Mouse (Mus musculus) forebrain, embryonic 16.5 days (tissue): ENCODE data around the gene Rps6ka4. TPM values are rescaled to one million over a fixed set of nuclear protein-coding genes. Genes with fewer than 3 reads are reported as not detected.

Experiments used
- ATAC-seq: fragments of 200-750 bp; cut with Nextera tagmentation; 2 replicates; pipeline ENCODE4 v1.8.0; 2017; ENCODE audit warnings: mild to moderate bottlenecking, moderate library complexity
- H3K27ac ChIP-seq: fragments of 300-500 bp; sonication (generic); 2 replicates; pipeline ENCODE4 v1.5.1; 2014; ENCODE audit warnings: low read length, control low read depth
- H3K27me3 ChIP-seq: fragments of 300-500 bp; sonication (generic); replicated peaks from 2 replicates; pipeline ENCODE4 v1.6.1; 2014; ENCODE audit warnings: low read length; ENCODE audit not compliant: control insufficient read depth, insufficient read depth
- H3K36me3 ChIP-seq: fragments of 300-500 bp; sonication (generic); 2 replicates; pipeline ENCODE4 v1.6.1; 2014; ENCODE audit not compliant: control insufficient read depth, insufficient read depth
- H3K4me1 ChIP-seq: fragments of 300-500 bp; sonication (generic); replicated peaks from 2 replicates; pipeline ENCODE4 v1.6.1; 2014; ENCODE audit warnings: low read length; ENCODE audit not compliant: control insufficient read depth, insufficient read depth
- H3K4me2 ChIP-seq: fragments of 300-500 bp; sonication (generic); 2 replicates; pipeline ENCODE4 v1.6.1; 2014; ENCODE audit warnings: mild to moderate bottlenecking, low read length, control low read depth
- H3K4me3 ChIP-seq: fragments of 300-500 bp; sonication (generic); replicated peaks from 2 replicates; pipeline ENCODE4 v1.5.1; 2014; ENCODE audit warnings: mild to moderate bottlenecking, low read length, control low read depth
- H3K9ac ChIP-seq: fragments of 300-500 bp; sonication (generic); replicated peaks from 2 replicates; pipeline ENCODE4 v1.6.1; 2014; ENCODE audit warnings: low read depth, low read length, control low read depth
- H3K9me3 ChIP-seq: fragments of 300-500 bp; sonication (generic); 2 replicates; pipeline ENCODE4 v1.6.1; 2016; ENCODE audit warnings: low read length; ENCODE audit not compliant: control insufficient read depth
- WGBS: fragments of 180-500 bp; shearing (Covaris S2); extraction: QIAGEN DNeasy Blood & Tissue Kit; methylation state at CpG from one replicate; pipeline ENCODE4 v1.1.7; 2014; 5-methylcytosine and 5-hydroxymethylcytosine counted together
- polyA plus RNA-seq: library from polyadenylated mRNA; unstranded; fragments of >200 nt; fragmentation: Nextera tagmentation; extraction: Ambion mirVana; gene quantifications from 2 replicates; pipeline ENCODE4 v1.2.1, GENCODE M21; 2015

Gene Rps6ka4
- polyA plus RNA-seq, 1 experiment from 2014 or later = 9.7 TPM

DNA sequence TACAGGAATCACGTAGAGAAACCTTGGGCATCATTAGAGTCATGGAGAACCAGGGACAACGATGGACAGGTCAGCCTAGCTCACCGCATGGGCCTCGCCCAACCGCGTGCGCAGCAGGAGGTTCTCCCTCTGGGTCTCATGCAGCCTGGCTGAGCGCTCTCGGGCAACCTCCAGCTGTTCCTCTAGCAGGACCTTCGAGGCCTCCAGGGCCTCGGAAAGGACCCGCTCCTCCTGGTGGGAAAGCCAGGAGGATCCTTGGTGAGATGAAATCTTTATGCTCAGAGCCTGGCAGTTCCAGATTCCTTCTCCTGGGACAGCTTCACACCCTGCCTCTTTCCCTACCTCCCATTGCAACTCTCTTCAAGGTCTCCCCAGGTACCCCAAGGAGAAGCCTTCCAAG, 14.2 kb upstream of the Rps6ka4 start:
- H3K9ac ChIP-seq = no peak overlapping the region
- H3K4me1 ChIP-seq = peaks cover 6% of the 10 kb centered on the region
- no peak overlapping the region for H3K4me2 ChIP-seq
- H3K27ac ChIP-seq = no peak overlapping the region
- no peak for ATAC-seq
- WGBS = 89% methylated on average over 12 of the region's 12 CpGs
- H3K27me3 ChIP-seq = peaks cover 2% of the 10 kb centered on the region; the same call in 1 of the 2 replicates
- no peaks in the 10 kb centered on the region for H3K36me3 ChIP-seq
- no peaks in the 10 kb centered on the region for H3K9me3 ChIP-seq
- no peak overlapping the region for H3K4me3 ChIP-seq

DNA sequence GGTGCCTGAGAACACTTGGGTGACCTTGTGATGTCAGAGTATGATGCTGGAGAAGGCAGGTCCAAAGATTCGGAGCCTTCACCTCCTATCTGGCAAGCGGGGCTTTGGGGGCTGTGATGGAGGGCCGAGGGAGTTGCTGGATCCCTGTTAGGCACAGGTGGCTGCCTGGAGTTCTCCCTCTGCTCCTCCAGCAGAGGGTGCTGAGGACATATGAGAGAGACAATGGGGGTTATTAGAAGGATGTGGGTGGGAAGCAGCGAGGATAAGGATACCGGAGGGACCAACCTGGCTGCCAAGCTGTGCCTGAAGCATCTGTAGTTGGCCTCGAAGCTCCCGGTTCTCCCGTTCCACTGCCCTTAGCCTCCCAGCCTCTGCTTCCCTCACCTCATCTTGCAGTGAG, 13.5 kb upstream of the Rps6ka4 start:
- peaks cover 7% of the 10 kb centered on the region; the same call in 1 of the 2 replicates for H3K27me3 ChIP-seq
- no peak overlapping the region for H3K27ac ChIP-seq
- no peak overlapping the region for H3K4me2 ChIP-seq
- no peak for ATAC-seq
- no peaks in the 10 kb centered on the region for H3K36me3 ChIP-seq
- H3K4me3 ChIP-seq = no peak overlapping the region
- no peaks in the 10 kb centered on the region for H3K9me3 ChIP-seq
- peaks cover 6% of the 10 kb centered on the region for H3K4me1 ChIP-seq
- 79% methylated on average over 8 of the region's 8 CpGs for WGBS
- no peak overlapping the region for H3K9ac ChIP-seq

DNA sequence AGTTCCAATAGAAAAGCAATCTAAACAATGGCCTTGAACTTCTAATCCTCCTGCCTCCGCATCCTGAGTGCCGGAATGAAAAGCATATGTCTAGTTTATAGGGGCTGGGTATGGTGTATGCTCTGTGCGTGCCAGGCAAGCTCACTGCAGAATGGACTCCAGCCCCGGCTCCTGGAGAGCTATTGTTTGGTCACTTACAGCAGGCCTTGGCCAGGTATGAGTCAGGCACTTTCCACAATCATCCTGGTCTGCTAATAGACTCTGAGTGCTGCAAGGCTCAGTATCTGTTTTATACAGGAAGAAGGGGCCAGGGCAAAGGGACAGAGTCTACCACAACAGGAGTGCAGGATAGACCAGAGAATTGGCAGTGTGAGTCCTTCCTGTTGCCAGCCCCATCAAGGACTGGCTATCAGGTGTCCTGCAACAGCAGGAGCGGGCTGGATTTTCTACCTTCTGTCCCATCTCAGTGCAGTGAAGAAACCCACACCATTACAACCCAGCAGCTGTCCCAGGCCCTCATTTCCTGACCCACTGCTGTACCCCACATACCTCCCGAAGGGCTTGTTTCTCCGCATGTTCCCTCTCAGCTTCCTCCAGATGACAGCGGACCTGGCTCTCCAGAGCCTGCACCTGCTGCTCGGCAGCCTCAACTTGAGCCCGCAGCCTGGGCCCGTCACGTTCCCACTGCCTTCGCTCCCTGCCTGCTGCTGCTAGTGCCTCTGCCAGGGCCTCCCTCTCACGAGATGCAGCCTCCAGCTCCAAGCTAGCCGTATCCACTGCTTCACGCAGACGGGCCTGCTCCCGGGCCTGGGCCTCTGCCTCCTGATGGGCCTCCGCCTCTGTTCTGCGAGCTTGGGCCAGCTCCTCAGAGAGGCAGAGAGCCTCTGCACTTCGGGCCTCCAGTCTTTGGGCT, 12.2 kb upstream of the Rps6ka4 start:
- Histone ChIP-seq H3K27ac (no peak overlapping the region), H3K9ac (no peak overlapping the region), H3K36me3 (no peaks in the 10 kb centered on the region), H3K4me3 (no peak overlapping the region), H3K27me3 (peaks cover 15% of the 10 kb centered on the region), H3K4me2 (no peak overlapping the region), H3K4me1 (peaks cover 10% of the 10 kb centered on the region), H3K9me3 (no peaks in the 10 kb centered on the region)
- 72% methylated on average over 21 of the region's 21 CpGs for WGBS
- no peak for ATAC-seq

DNA sequence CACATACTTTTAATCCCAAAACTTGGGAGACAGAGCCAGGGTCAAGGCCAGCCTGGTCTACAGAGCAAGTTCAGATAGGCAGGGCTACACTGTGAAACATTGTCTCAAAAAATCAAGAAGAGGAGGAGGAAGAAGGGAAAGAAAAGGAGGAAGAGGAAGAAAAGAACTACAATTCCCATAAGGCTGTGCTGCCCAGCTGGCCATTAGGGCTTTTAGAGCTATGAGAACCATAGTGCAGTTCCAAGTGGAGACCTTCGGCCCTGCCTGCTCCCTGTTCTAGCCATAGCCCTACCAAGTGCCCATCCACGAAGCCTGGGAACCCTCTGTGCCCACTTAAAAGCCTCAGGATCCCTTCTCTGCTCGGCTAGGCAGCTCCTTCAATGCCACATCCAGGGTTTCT, 11.1 kb upstream of the Rps6ka4 start:
- WGBS = 88% methylated on average over 3 of the region's 3 CpGs
- Histone ChIP-seq H3K4me1 (peaks cover 10% of the 10 kb centered on the region), H3K4me2 (no peak overlapping the region), H3K27me3 (peaks cover 21% of the 10 kb centered on the region), H3K9me3 (no peaks in the 10 kb centered on the region), H3K27ac (no peak overlapping the region), H3K4me3 (no peak overlapping the region), H3K36me3 (no peaks in the 10 kb centered on the region), H3K9ac (no peak overlapping the region)
- ATAC-seq = no peak

DNA sequence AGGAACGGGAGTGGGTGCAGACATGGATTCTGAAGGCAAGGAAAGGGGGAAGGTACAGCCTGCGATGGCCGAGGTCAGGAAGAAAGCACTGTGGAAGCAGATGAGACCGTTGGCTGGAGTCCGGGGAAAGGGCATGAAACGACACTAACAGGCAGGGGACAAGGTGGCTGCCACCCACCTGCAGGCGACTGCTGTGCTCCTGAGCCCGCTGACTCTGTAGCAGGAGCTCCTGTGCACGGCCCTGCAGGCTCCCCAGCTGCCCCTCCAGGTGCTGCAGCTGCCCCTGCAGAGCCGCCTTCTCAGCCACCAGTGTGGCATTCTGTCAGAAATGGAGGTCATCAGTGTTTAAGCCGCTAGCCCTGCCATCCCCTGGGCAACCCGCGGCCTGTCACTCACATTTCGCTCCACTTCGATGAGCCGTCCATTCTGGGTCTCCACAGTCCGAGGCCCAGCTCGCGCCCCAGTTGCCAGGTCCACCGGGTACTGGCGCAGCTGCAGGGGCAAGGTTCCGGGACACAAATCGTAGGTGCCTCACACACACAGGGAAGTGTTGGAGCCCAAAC, 9.2 kb upstream of the Rps6ka4 start:
- Histone ChIP-seq H3K9ac (no peak overlapping the region), H3K4me1 (peaks cover 5% of the 10 kb centered on the region), H3K9me3 (no peaks in the 10 kb centered on the region), H3K4me2 (no peak overlapping the region), H3K36me3 (no peaks in the 10 kb centered on the region), H3K27me3 (peaks cover 20% of the 10 kb centered on the region), H3K27ac (no peak overlapping the region), H3K4me3 (no peak overlapping the region)
- ATAC-seq = no peak
- 74% methylated on average over 23 of the region's 23 CpGs for WGBS

DNA sequence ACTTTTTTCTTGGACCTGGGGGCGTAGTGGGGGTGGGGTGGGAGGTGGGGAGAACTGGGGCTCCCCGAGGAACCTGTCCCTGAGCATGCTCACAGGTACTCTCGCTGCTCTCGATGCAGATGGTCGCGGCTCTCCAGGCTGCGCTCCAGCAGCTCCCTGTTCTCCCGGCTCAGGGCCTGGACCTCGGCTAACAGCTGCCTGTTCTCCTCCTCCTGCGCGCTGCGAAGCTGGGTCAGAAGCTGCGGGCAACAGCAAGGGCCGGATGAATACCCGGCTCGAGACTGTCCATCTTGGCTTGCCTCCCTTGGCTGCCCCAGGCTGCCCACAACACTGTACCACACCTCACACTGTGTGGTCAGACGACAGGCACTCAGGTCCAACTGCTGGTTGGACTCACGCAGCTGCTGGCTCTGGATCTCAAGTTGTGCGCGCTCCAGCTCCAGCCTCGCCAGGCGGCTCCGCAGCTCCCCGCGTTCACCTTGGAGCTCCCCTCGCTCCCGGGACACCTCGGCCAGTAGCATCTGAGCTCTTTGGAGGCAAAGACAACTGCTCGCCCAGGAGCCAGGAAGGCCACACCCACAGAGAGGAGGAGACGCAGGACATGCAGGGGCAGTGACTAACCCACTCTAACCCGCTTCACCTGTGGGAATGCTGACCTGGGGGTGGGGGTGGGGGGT, 7.5 kb upstream of the Rps6ka4 start:
- no peak overlapping the region for H3K27ac ChIP-seq
- no peaks in the 10 kb centered on the region for H3K36me3 ChIP-seq
- peak overlapping the region; percentile 17; the same call in 1 of the 2 replicates for H3K4me2 ChIP-seq
- WGBS = 3% methylated on average over 31 of the region's 31 CpGs
- peaks cover 19% of the 10 kb centered on the region for H3K27me3 ChIP-seq
- no peak for ATAC-seq
- H3K9me3 ChIP-seq = no peaks in the 10 kb centered on the region
- peaks cover 5% of the 10 kb centered on the region for H3K4me1 ChIP-seq
- no peak overlapping the region for H3K4me3 ChIP-seq
- H3K9ac ChIP-seq = no peak overlapping the region

DNA sequence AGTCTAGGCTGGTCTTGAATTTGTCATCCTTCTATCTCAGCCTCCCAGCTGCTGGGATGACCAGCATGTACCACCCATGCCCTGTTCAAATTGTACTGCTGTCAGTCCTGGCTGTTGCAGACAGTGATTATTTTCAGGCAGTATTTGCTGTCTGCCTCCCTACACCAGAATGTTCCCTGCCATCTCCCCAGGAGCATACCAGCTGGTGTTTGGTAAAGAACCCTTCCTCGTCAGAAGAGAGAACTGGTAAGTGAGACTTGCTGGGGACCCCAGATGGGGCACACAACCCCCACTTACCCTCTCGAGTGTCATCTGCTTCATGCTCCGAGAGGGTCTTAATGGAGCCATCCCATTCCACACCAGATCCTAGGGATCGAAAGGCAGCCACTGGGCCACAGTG, 5.6 kb upstream of the Rps6ka4 start:
- Histone ChIP-seq H3K36me3 (no peaks in the 10 kb centered on the region), H3K4me2 (no peak overlapping the region), H3K9me3 (no peaks in the 10 kb centered on the region), H3K27ac (no peak overlapping the region), H3K27me3 (peaks cover 25% of the 10 kb centered on the region), H3K4me3 (no peak overlapping the region), H3K9ac (no peak overlapping the region), H3K4me1 (peaks cover 5% of the 10 kb centered on the region)
- WGBS = 60% methylated on average over 4 of the region's 4 CpGs
- ATAC-seq = no peak

DNA sequence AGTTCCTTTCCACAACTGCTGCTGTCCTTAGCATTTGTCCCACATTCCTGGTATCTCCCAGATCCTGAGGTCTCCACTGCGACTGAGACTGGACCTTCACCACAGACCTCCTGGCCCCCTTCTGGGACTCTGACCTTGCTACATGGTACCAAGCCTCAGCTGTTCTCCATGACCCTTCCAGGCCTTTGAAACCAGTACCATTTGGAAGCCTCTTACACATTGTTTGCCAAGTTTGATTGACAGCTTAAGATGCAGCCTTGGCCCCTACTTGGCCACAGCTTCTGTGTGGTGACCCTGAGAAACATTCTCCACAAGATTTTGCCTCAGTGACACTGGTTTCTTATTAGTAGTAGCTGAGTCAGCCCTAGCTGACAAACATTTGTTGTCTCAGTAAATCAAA, 1.9 kb upstream of the Rps6ka4 start:
- Histone ChIP-seq H3K27me3 (peaks cover 11% of the 10 kb centered on the region), H3K4me3 (no peak overlapping the region), H3K4me2 (no peak overlapping the region), H3K9ac (no peak overlapping the region), H3K9me3 (no peaks in the 10 kb centered on the region), H3K36me3 (no peaks in the 10 kb centered on the region), H3K4me1 (peaks cover 17% of the 10 kb centered on the region), H3K27ac (no peak overlapping the region)
- WGBS = 76% methylated on average over 1 of the region's 1 CpGs
- no peak for ATAC-seq

DNA sequence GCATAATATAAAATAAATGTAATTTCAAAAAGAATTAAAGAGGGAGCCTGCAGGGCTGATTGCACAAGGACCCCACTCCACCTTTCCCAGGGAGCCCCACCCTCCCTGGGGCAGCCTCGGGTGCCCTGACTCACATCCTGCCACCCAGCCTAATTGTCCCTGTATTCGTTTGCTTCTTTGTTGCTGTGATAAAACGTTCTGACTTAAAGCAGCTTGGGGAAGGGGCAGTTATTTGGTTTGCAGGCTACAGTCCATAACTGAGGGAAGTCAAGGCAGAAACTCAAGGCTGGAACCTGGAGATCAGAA, 809 bp upstream of the Rps6ka4 start:
- WGBS = 12% methylated on average over 3 of the region's 3 CpGs
- Histone ChIP-seq H3K9me3 (no peaks in the 10 kb centered on the region), H3K36me3 (no peaks in the 10 kb centered on the region), H3K27ac (no peak overlapping the region), H3K27me3 (peaks cover 8% of the 10 kb centered on the region), H3K4me2 (no peak overlapping the region), H3K4me3 (no peak overlapping the region), H3K4me1 (peaks cover 17% of the 10 kb centered on the region), H3K9ac (no peak overlapping the region)
- ATAC-seq = no peak
